Mouse (Mus musculus) G1E (cell line): ENCODE measurements around the gene Blm.

ENCODE experiments used
- CTCF ChIP-seq: IDR thresholded peaks from 2 replicates; pipeline ENCODE4 v1.5.1; 2012; ENCODE audit warnings: low read depth, low read length, inconsistent platforms, mixed read lengths
- GATA1 ChIP-seq: IDR thresholded peaks from 2 replicates; pipeline ENCODE4 v1.6.1; 2012; ENCODE audit warnings: borderline replicate concordance, low read length, inconsistent platforms, mixed read lengths
- GATA2 ChIP-seq: IDR thresholded peaks from 2 replicates; pipeline ENCODE4 v1.6.1; 2012; ENCODE audit warnings: low read depth, low read length, inconsistent platforms, borderline replicate concordance
- POLR2AphosphoS5 ChIP-seq: IDR thresholded peaks from 2 replicates; pipeline ENCODE4 v1.6.1; 2012; ENCODE audit warnings: low read depth, low read length, inconsistent platforms; ENCODE audit not compliant: insufficient replicate concordance
- TAL1 ChIP-seq: conservative IDR thresholded peaks from 2 replicates; pipeline ENCODE4 v1.6.1; 2012; ENCODE audit warnings: low read depth, low read length, inconsistent platforms, mixed read lengths

- TF ChIP-seq GATA1 (no peak), CTCF (no peak), POLR2AphosphoS5 (no peak), TAL1 (no peak), GATA2 (no peak)
Measured at GRCm38 (mm10) chr7:80412279-80412678, 122.6 kb downstream of the Blm start.
